Mouse (Mus musculus) kidney, adult 8-10 months (tissue): ENCODE measurements at regions not wholly inside any gene's neighbourhood (a gene's known extent, or its start where the extent isn't known, plus 50 kb on each side); places are given as distances from the start of the nearest gene placed in this dataset.

Experiments
- DNase-seq, 2 experiments: peaks; one replicate each; pipeline ENCODE4 v3.0.0; 2022

- DNase-seq = no peak
These were observed 59.0 kb upstream of the Ccdc167 start for GRCm38 (mm10) chr17:29775836-29776235.

DNA sequence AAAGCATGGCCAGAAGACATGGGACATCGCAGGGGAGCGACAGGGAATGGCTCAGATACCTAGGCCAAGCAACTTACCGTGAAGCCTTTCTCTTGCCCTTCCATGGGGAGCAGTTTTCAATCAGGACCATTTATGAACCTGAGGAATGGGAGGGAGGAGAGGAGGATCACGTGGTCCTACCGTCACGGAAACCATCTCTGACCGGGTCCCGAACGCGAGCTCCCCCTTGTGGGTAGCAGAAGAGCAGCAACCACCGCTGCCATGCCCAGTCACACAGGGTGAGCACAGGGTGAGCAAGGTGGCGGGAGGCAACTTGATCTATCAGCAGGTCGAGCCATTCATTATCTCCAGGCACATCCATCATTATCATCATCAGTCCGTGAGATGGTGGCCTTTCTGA lies 56.5 kb upstream of the Ccdc167 start:
- peak; percentile 13 to 52 for DNase-seq

- no peak for DNase-seq
These were observed 54.1 kb upstream of the Ccdc167 start for GRCm38 (mm10) chr17:29770914-29771313.

GRCm38 (mm10) chr17:29769631-29770030 lies 52.8 kb upstream of the Ccdc167 start:
- no peak for DNase-seq

DNA sequence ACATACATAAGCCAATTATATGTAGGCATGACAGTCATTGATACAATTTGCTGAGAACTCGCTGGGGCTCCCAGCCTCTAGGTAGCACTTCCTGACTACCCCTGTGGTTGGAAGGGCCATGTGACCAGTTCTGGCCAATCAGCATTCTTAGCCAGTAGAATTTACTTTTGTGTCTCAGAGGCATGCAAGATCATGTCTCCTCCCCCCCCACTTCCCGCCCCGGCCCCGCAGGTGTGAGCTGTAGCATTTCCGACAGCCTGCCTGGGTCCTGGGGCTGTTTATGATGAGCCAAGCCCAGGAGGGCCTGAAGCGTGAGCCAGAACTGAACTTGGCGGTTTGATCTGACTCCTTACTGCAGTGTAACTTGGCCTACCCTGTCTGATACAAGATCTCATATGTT lies 52.3 kb upstream of the Ccdc167 start:
- no peak for DNase-seq

- DNase-seq = no peak
These were observed 51.8 kb upstream of the Ccdc167 start for GRCm38 (mm10) chr17:29768642-29769041.
